Mouse (Mus musculus) ES-E14 (cell line): ENCODE measurements around the gene Mblac2.

Source experiments
- HCFC1 ChIP-seq: IDR thresholded peaks from 2 replicates; pipeline ENCODE4 v1.6.1; 2012; ENCODE audit warnings: low read length, inconsistent platforms, borderline replicate concordance; ENCODE audit not compliant: insufficient read depth
- ZC3H11A ChIP-seq: IDR thresholded peaks from 2 replicates; pipeline ENCODE4 v1.6.1; 2012; ENCODE audit warnings: low read depth, mild to moderate bottlenecking, inconsistent platforms, low read length, borderline replicate concordance

DNA sequence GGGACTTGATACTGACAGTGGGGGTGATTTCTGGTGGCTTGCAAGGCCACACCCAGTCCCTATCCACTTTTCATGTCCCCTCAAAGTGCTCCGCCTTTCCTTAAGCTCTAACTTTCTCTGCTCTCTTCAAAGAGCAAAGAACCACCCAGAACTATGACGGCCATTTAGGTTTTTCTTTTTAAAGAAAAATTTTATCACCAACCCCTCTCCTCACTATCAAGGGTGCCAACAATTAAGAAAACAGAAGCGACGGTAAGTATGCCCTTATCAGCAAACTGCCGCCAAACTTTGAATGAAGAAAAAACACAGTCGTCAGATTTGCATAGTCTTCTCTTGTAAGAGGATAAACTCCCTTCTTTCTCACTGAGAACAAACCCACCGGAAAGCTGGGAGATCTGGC lies 875 bp upstream of the Mblac2 start:
- TF ChIP-seq HCFC1 (no peak), ZC3H11A (no peak)
